Mouse (Mus musculus) monocyte, adult 59 days (primary cell): Measurements from ENCODE around the gene Lipt1. TPM values are rescaled to one million over a fixed set of nuclear protein-coding genes. Genes with fewer than 3 reads are reported as not detected.

Source experiments
- total RNA-seq, 2 experiments: library from RNA; stranded (reverse); gene quantifications; one replicate each; pipeline ENCODE4 v1.2.4; 2023

The Lipt1 gene
- 1 to 10 TPM in 1 of 2 experiments, under 1 TPM in 1; 0.49 to 1.2 TPM for total RNA-seq

DNA sequence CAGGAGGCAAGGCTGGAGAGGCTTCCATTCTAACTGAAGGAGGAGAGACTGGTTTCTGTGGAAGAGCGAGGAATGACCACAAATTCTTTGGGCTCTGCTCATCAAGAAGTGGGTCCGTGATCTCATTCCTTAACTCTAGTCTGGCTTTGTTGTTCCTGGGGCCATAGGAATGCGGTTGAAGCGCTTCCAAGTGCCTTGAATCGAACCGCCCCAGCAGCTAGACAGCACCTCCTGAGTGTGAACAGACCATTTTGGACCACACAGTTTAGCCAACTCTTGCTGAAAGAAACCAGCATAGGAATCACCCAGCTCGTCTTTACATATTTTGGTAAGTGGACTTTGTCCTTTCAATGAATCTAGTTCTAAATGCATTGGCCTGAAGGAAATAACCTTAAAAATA is at the start of gene Lipt1:
TSS of gene Lipt1 (plus strand) at position 35 of the 400 bp plus-strand sequence.

DNA sequence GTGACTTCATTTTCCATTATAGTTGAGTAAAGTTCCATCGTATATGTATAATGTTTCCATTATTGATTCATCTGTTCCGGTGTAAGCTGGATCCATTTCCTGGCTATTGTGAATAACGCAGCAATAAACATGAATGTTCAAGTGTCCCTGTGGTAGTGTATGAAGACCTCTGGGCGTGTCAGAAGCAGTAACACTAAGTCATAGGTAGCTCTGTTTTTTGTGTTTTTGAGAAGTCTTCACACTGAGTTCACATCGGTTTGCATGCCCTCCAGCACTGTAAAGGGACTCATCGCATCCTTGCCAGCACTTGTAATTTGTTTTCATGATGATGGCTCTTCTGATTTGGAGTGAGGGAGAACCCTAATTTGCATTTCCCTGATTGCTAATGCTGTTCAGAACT is 5.3 kb upstream of the Lipt1 start, which contains the start of gene Tsga10:
TSS of gene Tsga10 (minus strand) at position 144 of the 400 bp plus-strand sequence.

DNA sequence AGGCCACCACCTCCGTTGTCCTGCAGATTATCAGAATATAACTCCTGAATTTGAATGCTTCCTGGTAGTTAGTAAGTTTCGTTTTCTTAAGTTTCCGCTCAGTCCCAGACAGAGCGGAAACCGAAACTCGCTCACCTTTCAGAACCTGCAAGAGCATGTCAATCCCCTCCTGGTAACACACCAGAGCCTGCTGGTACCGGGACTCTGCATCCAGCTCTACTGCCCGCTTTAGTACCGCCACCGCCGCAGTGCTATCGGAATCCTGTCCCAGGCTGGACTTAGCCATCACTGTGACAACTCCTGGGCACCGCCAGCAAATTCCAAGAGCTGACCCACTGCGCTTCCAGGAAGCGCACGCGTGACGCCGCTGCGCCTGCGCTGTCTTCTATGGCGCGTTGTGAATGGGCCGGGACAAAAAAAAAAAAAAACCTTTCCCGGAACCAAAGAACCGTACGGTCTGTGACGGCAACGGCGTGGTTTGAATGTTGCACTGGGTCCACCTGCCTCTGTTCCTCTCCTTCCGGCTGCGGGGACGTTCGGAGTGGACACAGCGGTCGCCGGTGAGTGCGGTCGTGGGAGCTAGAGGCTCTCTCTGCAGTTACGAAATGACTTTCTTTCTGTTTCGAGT is 18.6 kb downstream of the Lipt1 start, which contains the start of the genes Mitd1 and Mrpl30:
TSS of gene Mitd1 (minus strand) at position 387 of the 628 bp plus-strand sequence.
TSS of gene Mrpl30 (plus strand) at position 453 of the 628 bp plus-strand sequence.

DNA sequence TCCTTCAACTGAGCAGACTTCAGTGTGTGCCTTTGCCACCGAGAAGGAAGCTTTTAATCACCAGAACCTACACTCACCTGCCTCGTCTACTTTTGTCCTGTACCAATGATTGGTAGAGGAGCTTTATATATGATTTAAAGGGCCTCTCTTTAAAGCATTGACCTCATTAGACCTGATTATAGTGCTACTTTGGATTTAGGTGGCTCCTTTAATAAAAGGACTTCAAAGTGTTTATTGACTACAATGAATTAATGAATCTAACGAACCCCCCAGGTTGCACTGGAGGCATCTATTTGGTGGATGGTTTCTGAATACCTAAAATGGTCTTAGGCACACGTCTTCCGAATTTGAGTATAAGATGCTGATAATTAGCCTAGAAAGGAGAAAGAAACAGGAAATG is 44.9 kb downstream of the Lipt1 start, which contains the start of gene Lyg2:
TSS of gene Lyg2 (minus strand) at position 101 of the 400 bp plus-strand sequence.

Other genes with a start within 250 kb of the Lipt1 start
- gene 2010300C02Rik, start 151.7 kb upstream of the Lipt1 start, total RNA-seq = under 1 TPM; 0.13 to 0.15 TPM
- 10 to 100 TPM; 15.0 to 15.5 TPM for gene Tsga10, start 5.3 kb upstream of the Lipt1 start, total RNA-seq
- 10 to 100 TPM; 13.0 to 15.0 TPM for gene Mitd1, start 18.7 kb downstream of the Lipt1 start, total RNA-seq
- 100 to 1,000 TPM; 111 to 113 TPM for gene Mrpl30, start 18.7 kb downstream of the Lipt1 start, total RNA-seq
- gene Lyg2, start 44.8 kb downstream of the Lipt1 start, total RNA-seq = not detected
- not detected for gene Lyg1, start 86.0 kb downstream of the Lipt1 start, total RNA-seq
- gene Txndc9, start 126.2 kb downstream of the Lipt1 start, total RNA-seq = 10 to 100 TPM; 47.3 to 49.4 TPM
- gene Eif5b, start 126.3 kb downstream of the Lipt1 start, total RNA-seq = 10 to 100 TPM; 37.7 to 45.7 TPM